Mouse (Mus musculus): ENCODE measurements around the gene Gm9945. TPM values are rescaled to one million over a fixed set of nuclear protein-coding genes. Genes with fewer than 3 reads are reported as not detected.

Gene Gm9945
- total RNA-seq (2021): not detected

GRCm38 (mm10) chr11:53479783-53480301, at the start of gene Gm9945, which contains the start of gene Sowaha:
Gene Gm9945, plus strand, starts transcription at chr11:53480166.
Gene Sowaha, minus strand, starts transcription at chr11:53480274.
- intact Hi-C loops (cut with DNase I): no loop called here

GRCm38 (mm10) chr11:53430300-53430669, 49.7 kb upstream of the Gm9945 start:
- intact Hi-C loops (cut with DNase I): no loop called here
- DNase-seq: no peak

More at GRCm38 (mm10) chr11:53479783-53480301, at the start of gene Gm9945, which contains the start of gene Sowaha:
- DNase-seq: no peak

GRCm38 (mm10) chr11:53430670-53431346, 49.2 kb upstream of the Gm9945 start, which contains the start of the genes Uqcrq and Gdf9:
Gene Uqcrq, minus strand, starts transcription at chr11:53430831.
Gene Gdf9, plus strand, starts transcription at chr11:53431023.
- intact Hi-C loops (cut with DNase I): no loop called here
- peak; percentile 98 for DNase-seq

DNA sequence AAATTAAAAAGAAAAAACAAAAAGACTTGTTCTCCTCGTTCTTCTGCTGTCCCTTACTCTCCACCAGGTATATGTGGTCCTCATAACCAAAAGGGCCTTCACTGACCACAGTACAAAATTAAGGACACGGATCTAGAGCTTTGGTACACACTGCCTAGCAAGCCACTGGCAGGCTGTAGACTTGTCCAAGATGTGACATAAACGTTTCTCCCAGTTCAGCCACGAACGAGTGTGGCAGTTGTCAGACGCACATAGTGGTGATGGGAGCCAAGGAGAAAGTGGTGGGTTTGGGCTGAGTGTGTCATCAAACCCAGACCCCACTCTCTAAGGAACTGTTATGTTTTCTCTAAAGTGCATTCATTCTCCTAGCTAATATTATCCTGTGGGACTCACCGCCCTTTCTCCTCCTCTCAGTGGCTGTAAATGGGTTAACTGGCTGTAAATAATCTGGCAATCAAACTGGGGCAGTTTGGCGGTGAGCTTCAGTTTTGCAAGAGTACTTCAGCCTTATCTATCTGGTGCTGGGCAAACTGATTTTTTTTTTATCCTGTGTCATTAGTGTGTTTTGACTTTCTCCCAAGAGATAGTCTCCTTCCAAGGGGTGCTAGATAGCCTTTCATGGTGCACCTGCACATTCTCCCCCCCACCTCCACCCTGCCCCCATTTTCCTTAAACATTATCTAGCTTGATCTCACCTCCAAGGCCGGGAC, 48.5 kb upstream of the Gm9945 start:
- intact Hi-C loops (cut with DNase I): no loop called here

GRCm38 (mm10) chr11:53433057-53433456, 46.9 kb upstream of the Gm9945 start:
- DNase-seq: no peak
- intact Hi-C loops (cut with DNase I): no loop called here

More for the DNA sequence above, 48.5 kb upstream of the Gm9945 start:
- no peak for DNase-seq

GRCm38 (mm10) chr11:53435504-53435903, 44.5 kb upstream of the Gm9945 start:
- intact Hi-C loops (cut with DNase I): no loop called here
- no peak for DNase-seq

GRCm38 (mm10) chr11:53436338-53436737, 43.6 kb upstream of the Gm9945 start:
- no peak for DNase-seq
- intact Hi-C loops (cut with DNase I): no loop called here

DNA sequence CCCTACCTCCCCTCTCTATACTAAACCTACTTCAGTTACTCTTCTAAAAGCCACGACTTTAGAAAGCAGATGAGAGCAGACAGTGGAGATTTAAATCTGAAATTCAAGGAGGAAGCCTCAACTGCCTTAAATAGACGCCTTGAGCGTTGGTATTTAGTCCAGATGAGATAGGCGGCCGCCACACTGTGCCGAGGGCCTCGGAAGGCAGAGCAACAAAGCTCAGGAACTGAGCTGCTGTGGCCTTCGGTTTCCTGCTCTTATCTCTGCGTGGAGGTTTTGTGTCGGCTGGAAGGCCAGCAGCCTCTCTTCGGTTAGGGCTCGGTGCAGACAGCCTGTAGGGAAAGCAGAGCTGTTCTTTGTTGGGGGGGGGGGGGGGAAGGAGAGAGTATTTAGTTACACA, 38.0 kb upstream of the Gm9945 start:
- DNase-seq: peak in 1 of 2 experiments; percentile 36
- intact Hi-C loops (cut with DNase I): no loop called here

GRCm38 (mm10) chr11:53443861-53444260, 36.1 kb upstream of the Gm9945 start:
- intact Hi-C loops (cut with DNase I): no loop called here
- peak in 1 of 2 experiments; percentile 40 for DNase-seq

DNA sequence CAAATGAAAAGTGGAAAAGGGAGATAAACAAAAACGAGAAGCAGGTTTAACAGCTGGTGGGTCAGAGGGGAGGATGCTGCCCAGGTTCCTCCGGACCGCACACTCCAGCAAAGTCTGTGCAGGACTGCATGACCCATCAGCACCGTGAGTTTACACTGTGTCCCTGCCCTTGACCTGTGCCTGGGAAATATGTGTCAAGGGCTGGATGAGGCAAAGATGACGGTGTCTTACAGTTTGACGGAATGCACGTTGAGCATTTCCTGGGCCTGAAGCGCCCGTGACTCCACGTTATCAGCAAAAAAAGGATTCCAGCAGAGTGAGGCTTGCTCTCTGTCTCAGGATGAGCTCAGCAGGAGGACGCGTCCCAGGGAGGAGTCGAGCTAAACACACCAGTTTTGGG, 34.4 kb upstream of the Gm9945 start:
- intact Hi-C loops (cut with DNase I): no loop called here

GRCm38 (mm10) chr11:53446183-53446582, 33.8 kb upstream of the Gm9945 start:
- no peak for DNase-seq
- intact Hi-C loops (cut with DNase I): no loop called here

More for the DNA sequence above, 34.4 kb upstream of the Gm9945 start:
- no peak for DNase-seq

- no peak for DNase-seq
- intact Hi-C loops (cut with DNase I): no loop called here
Measured at GRCm38 (mm10) chr11:53447996-53448395, 32.0 kb upstream of the Gm9945 start.

- peak; percentile 81 to 88 for DNase-seq
- intact Hi-C loops (cut with DNase I): no loop called here
Measured at GRCm38 (mm10) chr11:53448529-53448928, 31.4 kb upstream of the Gm9945 start.

- intact Hi-C loops (cut with DNase I): no loop called here
- DNase-seq: no peak
Measured at GRCm38 (mm10) chr11:53450070-53450705, 29.8 kb upstream of the Gm9945 start.

DNA sequence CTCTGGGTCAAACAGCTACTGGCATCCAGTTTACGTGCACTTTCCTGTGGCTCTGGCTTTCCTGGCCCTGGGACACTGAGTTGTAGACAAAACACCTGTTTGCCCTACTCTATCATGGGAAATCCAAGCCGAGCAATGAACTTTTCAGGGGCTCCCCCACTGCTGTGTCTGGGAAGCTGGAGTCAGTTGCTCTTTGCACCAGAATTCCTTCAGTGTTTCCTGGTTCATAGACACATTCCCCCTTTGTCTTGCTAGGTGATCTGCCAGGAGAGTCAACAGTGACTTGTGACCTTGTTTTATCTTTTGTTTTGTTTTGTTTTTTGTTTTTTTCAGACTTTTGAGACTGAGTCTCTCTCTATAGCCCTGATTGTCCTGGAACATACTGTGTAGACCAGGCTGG, 28.6 kb upstream of the Gm9945 start:
- DNase-seq: no peak
- intact Hi-C loops (cut with DNase I): no loop called here

- DNase-seq: no peak
- intact Hi-C loops (cut with DNase I): no loop called here
Measured at GRCm38 (mm10) chr11:53452396-53452795, 27.6 kb upstream of the Gm9945 start.

DNA sequence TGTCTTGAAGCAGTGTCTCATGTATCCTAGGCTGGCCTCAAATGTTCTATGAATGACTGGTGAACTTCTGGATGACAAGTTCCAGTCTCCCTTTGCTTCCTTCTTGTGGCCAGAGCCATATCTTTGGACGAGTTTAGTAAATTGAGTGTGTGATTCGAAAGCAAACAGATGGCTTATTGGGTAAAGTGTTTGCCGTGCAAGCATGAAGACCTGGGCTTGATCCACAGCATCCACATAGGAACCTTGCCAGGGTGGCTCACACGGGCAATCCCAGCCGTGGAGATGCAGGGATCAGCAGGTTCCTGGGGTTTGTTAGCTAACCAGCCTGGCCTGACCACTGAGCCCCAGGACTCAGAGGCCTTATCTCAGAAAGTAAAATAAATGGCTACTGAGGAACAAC, 26.9 kb upstream of the Gm9945 start:
- intact Hi-C loops (cut with DNase I): no loop called here
- no peak for DNase-seq

- intact Hi-C loops (cut with DNase I): no loop called here
Measured at GRCm38 (mm10) chr11:53456474-53457371, 23.2 kb upstream of the Gm9945 start, which contains the start of the genes Gm10447 and Shroom1. Gene Gm10447, minus strand, starts transcription at chr11:53457110. Gene Shroom1, plus strand, starts transcription at chr11:53457205.

GRCm38 (mm10) chr11:53457372-53457954, 22.5 kb upstream of the Gm9945 start:
- intact Hi-C loops (cut with DNase I): no loop called here

More at GRCm38 (mm10) chr11:53456474-53457371, 23.2 kb upstream of the Gm9945 start, which contains the start of the genes Gm10447 and Shroom1:
- peak; percentile 65 to 69 for DNase-seq

DNA sequence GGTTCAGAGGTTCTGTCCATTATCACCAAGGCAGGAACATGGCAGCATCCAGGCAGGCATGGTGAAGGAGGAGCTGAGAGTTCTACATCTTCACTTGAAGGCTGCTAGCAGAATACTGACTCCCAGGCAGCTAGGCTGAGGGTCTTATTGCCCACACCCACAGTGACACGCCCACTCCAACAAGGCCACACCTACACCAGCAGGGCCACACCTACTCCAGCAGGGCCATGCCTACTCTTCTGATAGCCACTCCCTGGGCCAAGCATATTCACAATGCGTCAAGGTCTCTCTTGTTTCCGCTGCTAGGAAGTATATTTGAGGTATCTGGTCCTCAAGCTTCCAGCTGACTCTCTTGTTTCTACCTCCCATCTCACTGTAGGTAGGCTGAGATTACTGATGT, 21.0 kb upstream of the Gm9945 start:
- intact Hi-C loops (cut with DNase I): no loop called here
- no peak for DNase-seq

More at GRCm38 (mm10) chr11:53457372-53457954, 22.5 kb upstream of the Gm9945 start:
- no peak for DNase-seq

All from heart, postnatal 10 days (tissue).